Mouse (Mus musculus) induced T-regulatory cell, adult 2 months (primary cell): Measurements from ENCODE around the gene Mlc1.

Experiments
- DNase-seq: peaks from one replicate; pipeline ENCODE4 v3.0.0-alpha.2; 2012; ENCODE audit warnings: low read depth

Mlc1 gene

GRCm38 (mm10) chr15:88937291-88937650 is 41.5 kb downstream of the Mlc1 start:
- DNase-seq: no peak

GRCm38 (mm10) chr15:88936619-88937290 is 42.1 kb downstream of the Mlc1 start:
- DNase-seq: no peak

- no peak for DNase-seq
These were observed 44.7 kb downstream of the Mlc1 start for GRCm38 (mm10) chr15:88934141-88934540.

GRCm38 (mm10) chr15:88932667-88933066 is 46.1 kb downstream of the Mlc1 start:
- DNase-seq: no peak

- DNase-seq: no peak
These were observed 56.9 kb downstream of the Mlc1 start for GRCm38 (mm10) chr15:88921992-88922310.

GRCm38 (mm10) chr15:88921131-88921991 is 57.4 kb downstream of the Mlc1 start:
- peak; percentile 84 for DNase-seq

DNA sequence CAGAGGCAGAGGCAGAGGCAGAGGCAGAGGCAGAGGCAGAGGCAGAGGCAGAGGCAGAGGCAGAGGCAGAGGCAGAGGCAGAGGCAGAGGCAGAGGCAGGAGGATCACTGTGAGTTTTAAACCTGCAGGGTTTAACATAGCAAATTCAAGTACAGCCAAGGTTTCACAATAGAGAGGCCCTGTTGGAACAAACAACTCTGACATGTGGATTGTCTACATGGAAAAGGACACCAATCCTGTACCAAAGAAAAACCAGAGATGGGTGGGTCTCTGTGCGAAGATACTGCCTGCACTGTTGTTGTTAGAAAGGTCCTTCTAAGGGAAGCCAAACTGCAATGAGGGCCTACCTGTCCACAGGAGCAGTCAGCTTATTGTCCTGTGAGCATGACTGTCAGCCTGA is 58.7 kb downstream of the Mlc1 start:
- DNase-seq: no peak

DNA sequence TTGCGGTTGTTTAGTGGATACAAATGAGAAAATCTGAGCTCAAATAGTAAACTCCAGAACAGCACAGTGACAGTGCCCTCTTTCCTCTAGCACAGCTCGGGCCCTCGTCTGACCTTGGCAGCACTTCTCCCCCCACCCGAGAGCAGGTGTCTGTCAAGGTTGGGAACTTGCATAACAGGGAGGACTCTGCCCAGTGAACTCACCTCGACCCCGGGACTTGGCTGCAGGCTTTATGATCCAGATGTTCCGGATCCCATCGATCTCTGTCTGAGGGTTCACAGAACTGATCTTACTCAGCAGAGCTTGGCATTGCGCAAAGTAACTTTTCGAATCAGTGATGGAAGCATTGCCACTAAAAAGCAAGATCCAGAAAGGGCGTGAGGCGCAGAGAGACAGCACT is 59.5 kb downstream of the Mlc1 start:
- no peak for DNase-seq

- DNase-seq: no peak
These were observed 61.7 kb downstream of the Mlc1 start for GRCm38 (mm10) chr15:88917126-88917525.

- no peak for DNase-seq
These were observed 62.4 kb downstream of the Mlc1 start for GRCm38 (mm10) chr15:88916366-88916765.

DNA sequence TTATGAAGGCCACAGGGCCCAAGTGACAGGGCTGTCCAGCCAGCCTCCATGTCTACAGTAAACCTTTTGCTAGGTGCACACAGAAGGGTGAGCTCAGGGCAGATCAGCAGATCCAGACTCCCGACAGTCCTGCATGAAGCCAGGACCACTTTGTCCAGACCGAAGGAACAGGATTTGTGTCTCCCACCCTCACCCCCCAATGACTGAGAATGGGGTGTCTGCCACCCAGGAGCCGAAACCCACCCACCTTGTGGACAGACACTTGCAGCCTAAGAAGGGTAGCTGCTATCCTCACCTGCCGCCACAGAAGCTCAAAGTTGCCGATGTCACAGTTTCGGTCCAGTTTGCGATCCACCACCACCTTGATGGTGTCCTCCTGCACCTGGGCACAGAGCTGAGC is 63.8 kb downstream of the Mlc1 start:
- no peak for DNase-seq

DNA sequence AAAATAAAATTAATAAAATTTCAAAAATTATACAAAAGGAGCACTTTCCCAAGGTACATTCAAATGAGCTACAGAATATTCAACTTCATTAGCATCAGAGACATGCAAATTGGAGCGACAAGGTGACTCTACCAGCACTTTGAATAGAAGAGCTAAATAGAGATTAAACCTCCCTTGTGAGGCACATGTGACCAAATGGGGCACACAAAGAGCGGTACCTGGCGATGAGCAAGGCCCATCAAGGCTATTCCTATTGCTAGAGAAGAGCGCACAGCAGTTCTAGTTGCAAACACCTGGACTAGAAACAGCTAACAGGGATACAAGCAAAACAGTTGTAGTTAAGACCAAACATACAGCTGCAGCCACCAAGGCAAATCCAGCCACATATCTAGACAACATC is 72.5 kb downstream of the Mlc1 start:
- DNase-seq: no peak
